Mouse (Mus musculus): ENCODE data around the gene Efl1.

GRCm38 (mm10) chr7:82647183-82647582, 1.2 kb upstream of the Efl1 start:
- no peak for TF ChIP-seq CTCF (IDR thresholded peaks at IDR 0.05; ENCODE audit: insufficient read depth, low read depth, low read length)
- no peak for TF ChIP-seq POLR2A (IDR thresholded peaks at IDR 0.05; ENCODE audit: insufficient read depth, low read depth, low read length)
